Mouse (Mus musculus): ENCODE measurements around the gene Aqp1.

DNA sequence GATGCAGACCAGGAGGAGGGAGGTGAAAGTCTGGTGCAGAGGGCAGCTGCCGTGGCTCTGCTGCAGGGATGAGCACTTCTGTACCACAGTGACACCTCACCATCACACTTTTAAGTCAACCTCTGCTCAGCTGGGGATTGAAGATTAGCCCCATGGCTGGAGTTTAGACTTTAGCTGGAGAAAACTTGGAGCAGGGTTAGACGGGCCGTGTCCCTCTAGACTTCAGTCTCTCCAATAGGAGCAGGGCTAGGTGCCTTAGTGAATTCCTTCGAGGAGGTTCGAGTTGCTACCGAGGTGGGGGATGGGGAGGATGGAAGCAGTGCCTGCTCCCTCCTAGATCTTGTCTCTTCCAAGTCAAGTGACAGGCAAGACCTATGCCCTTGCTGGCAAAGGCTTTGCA lies 1.8 kb downstream of the Aqp1 start:
- TF ChIP-seq POLR2A (IDR thresholded peaks at IDR 0.05; ENCODE audit: borderline replicate concordance, insufficient read depth, low read length), result no peak
- TF ChIP-seq CTCF (IDR thresholded peaks at IDR 0.05; ENCODE audit: borderline replicate concordance, insufficient read depth, low read depth, low read length), result no peak
